Mouse (Mus musculus): ENCODE data around the gene Nr3c2.

Nr3c2 gene

GRCm38 (mm10) chr8:77169320-77169719 is 270.1 kb downstream of the Nr3c2 start:
- intact Hi-C loops (cut with DNase I) = no loop called here

DNA sequence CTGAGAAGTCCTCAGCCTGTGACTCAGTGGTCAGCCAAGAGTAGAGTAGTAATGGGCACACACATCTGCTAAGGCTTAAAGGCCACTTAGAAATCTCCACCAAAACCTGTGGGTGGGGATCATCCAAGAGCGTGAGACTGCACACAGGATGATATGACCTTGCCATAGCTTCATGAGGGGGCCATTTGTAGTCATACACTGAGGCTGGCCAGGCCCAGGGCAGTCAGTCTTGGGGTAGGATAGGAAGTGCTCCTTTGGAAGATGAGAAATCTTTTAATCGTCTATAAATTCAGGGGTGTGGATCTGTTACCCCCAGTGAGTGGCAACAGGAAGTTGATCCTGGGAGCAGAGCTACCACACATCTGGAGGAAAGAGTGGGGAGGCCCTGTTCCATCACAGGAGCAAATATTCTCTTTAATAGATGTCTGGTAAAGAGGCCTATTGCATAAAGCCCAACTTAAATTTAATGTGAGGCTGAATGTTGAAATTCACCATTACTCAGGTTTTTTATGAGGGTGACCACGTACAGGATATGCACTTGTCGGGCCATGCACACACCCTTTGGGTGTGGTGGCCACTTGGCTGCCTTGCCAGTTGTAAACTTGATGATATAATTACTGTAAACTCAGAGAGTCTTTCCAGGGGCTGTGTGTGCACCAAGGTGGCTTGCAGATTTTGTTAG is 270.7 kb downstream of the Nr3c2 start:
- intact Hi-C loops (cut with DNase I) = no loop called here

DNA sequence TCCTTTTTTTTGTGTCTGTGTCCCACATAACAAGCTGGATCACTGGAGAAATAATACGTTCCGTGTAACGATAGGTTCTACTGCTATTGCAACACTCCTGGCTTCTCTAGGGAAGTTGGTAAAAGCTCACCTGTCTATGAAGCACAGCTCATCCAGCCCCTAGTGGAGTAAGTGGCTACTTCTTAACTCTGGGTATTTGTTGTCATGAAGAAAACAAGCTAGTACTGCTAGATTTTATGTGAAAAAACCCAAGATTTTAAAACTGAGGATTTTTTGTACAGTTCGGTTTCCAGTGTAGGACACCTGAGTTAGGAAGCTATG is 271.2 kb downstream of the Nr3c2 start:
- intact Hi-C loops (cut with DNase I) = no loop called here

- intact Hi-C loops (cut with DNase I) = no loop called here
Measured at GRCm38 (mm10) chr8:77173075-77173657, 273.9 kb downstream of the Nr3c2 start.

- intact Hi-C loops (cut with DNase I) = no loop called here
Measured at GRCm38 (mm10) chr8:77173736-77174135, 274.5 kb downstream of the Nr3c2 start.

- intact Hi-C loops (cut with DNase I) = no loop called here
Measured at GRCm38 (mm10) chr8:77175471-77175870, 276.2 kb downstream of the Nr3c2 start.

DNA sequence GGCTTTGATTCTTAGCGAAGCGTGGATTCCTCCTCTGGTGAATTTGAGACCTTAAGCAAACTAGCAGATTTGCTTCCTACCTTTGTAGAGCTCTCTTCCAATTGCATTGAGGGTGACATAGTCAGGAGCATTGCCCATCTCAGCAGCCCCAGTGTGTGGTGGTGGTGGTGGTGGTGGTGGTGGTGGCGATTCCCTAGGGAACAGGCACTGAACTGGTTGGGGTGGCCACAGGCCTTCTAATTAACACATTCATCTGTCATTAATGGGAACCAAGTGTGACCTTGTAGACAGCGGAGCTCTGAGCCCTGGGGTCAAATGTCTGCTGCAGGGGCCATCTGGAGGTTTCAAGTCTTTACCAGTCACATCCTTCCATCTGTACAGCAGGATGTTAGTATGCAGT is 277.1 kb downstream of the Nr3c2 start:
- intact Hi-C loops (cut with DNase I) = no loop called here

DNA sequence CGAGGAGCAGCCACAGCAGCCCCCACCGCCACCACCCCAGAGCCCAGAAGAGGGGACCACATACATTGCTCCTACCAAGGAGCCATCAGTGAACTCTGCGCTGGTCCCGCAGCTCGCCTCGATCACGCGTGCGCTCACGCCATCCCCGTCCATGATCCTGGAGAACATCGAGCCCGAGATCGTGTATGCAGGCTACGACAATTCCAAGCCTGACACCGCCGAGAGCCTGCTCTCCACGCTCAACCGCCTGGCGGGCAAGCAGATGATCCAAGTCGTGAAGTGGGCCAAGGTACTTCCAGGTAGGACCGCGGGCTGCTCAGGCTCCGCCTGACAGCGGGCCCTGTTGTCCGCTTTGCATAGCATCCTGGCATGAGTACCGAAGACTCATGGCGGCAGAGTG is 286.6 kb downstream of the Nr3c2 start:
- intact Hi-C loops (cut with DNase I) = no loop called here

DNA sequence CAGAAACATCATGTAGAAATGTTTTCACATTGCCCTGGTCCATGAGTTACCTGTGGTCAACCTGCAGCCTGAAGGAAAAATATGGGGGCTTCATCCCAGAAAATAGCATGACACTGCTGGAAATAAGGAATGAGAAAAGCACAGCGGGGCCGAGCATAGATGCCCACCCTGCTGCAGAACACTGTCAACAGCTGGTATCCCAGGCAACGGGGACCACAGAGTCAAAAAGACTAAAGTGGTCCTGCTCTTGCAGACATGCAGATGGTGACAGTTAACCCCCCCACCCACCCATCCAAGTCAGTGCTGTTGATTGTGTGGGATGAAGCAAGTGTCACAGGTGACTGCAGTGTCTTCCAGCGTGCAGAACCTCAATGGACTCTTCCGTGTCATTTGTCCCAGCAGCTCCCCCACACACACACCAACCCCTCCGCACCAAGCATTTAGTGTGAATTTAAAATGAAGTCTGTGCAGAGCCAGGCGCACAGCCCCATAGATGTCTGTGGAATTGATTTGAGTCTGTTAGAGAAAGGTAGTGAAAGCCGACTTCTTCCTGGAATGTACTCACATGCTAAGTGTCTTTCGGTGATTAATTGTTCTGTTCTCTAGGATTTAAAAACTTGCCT is 287.8 kb downstream of the Nr3c2 start:
- intact Hi-C loops (cut with DNase I) = no loop called here

DNA sequence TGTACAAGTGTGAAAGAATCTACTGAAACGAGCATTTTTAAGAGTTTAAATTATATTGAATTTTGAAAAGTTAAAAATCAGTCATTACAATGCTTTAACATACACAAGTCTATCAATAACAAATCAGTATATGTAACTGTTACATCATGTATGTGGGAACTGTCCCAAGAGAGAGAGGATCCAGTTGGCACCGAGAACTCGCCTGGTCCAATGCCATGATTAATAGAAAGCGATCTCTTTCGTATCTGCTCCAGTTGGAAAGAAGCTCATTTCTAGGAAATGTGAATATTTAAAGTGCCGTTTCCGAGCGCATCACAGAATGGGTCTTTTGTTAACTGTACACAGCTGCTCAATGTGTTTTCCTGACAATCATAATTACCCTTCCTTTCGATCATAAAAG is 288.5 kb downstream of the Nr3c2 start:
- intact Hi-C loops (cut with DNase I) = no loop called here

- intact Hi-C loops (cut with DNase I) = no loop called here
Measured at GRCm38 (mm10) chr8:77188298-77188697, 289.1 kb downstream of the Nr3c2 start.

DNA sequence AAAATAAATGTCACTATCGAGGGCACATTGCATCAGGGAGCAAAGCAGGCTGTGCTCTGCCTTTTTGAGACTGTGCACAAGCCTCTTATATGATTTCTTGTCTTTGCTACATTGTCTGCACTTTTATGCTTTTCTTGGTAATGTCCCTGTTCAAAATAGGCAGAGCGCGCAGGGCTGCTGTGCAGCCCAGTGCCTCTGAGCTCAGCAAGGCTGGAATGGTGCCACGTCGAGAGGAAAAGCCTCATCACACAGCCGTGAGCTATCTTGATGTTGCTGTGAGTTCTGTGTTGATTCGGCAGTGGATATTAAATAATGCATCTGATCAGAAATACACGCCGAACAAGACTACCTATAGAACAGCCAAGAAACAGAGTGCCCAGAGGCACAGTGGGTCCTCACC is 290.1 kb downstream of the Nr3c2 start:
- intact Hi-C loops (cut with DNase I) = no loop called here

DNA sequence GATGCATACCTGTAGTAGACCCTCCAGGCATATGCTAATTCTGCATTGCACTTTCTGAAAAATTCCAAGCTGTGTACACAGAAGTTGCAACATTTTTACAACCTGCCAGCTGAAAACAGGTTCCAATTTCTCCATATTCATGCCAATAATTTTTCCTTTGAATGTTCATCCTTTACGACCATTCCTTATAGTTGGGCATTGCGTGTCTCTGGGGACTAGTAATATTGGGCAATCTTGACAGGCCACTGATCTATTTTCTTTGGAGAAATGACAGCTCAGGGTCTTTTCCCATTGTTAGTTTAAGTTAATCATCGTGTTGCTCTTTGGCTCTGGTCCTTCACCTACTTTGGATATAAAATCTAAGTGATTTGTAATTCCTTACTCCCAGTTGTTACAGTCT is 291.2 kb downstream of the Nr3c2 start:
- intact Hi-C loops (cut with DNase I) = no loop called here

GRCm38 (mm10) chr8:77209297-77209696 is 310.1 kb downstream of the Nr3c2 start:
- intact Hi-C loops (cut with DNase I) = no loop called here

- intact Hi-C loops (cut with DNase I) = no loop called here
Measured at GRCm38 (mm10) chr8:77213893-77214464, 314.7 kb downstream of the Nr3c2 start.

GRCm38 (mm10) chr8:77214665-77215064 is 315.4 kb downstream of the Nr3c2 start:
- intact Hi-C loops (cut with DNase I) = no loop called here

DNA sequence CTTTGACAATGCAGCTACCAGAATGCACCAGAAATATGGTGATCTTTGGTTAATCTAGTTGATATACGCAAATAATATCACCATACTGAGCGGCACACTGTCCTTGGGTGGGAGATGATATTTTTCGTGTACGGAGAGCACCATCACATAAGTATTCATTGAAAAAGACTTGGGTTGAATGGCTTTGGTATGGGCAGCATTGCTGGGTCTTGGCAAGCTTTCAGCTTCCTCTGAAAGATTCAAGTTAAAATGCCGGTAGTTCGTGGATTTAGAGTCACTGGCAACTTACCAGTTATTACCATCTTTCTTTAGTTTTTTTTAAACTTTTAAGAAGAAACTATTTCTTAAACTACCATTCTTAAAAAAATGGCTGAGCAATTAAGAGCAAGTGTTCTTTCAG is 315.9 kb downstream of the Nr3c2 start:
- intact Hi-C loops (cut with DNase I) = no loop called here

DNA sequence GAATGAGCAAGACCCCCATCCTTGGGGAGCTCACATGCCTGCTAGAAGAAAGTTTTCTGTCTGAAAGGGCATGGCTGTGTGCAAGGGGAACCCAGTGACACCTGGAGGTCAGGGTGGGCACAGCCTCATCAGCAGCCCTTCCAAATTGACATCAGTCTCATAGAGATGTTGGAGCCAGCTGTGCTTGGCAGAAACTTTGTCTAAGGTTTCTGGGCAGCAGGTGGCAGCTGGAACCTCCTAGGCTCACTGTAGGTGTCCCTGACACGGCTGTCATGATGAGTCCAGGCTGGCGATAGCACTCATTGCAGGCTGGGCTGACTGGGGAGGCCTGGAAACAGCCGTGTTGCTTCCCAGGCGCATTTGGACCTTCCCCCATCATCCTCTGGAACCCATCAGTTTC is 323.9 kb downstream of the Nr3c2 start:
- intact Hi-C loops (cut with DNase I) = no loop called here

DNA sequence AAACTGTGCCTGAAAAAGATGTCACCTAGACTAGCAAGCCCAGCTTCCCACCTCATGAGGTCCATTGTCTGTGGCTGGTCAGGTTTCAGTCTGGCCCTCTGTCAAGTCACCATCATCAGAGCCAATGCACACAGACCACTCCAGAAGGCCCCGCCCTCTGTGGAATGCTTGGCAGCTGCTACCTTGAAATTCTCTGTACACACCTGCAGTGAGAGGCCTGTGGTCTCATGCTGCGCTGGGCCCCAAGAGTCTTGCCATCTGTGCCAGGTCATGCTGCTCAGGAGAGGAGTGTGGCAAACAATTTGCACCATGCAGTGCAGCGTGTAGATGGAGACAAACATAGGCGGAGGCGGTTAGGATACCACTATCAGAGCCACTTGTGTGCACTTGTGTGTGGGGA is 328.5 kb downstream of the Nr3c2 start:
- intact Hi-C loops (cut with DNase I) = no loop called here

GRCm38 (mm10) chr8:77228688-77229087 is 329.4 kb downstream of the Nr3c2 start:
- intact Hi-C loops (cut with DNase I) = no loop called here

DNA sequence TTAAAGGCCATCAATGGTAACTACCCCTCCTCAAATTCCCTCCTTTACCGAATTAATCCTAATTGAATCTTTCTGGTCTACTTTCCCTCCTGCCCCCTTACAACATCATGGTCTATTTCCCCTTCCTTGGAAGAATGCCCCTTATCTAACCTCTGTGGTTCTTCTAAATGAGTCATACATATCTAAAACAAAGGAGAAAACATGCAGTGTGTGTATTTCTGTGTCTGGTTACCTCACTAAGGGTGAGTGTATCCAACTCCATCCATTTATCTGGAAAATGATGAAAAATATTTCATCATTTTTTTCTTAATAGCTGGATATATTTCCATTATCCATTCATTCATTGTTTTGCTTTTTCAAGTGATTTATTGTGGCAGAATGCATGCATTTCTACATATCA is 332.0 kb downstream of the Nr3c2 start:
- intact Hi-C loops (cut with DNase I) = no loop called here

DNA sequence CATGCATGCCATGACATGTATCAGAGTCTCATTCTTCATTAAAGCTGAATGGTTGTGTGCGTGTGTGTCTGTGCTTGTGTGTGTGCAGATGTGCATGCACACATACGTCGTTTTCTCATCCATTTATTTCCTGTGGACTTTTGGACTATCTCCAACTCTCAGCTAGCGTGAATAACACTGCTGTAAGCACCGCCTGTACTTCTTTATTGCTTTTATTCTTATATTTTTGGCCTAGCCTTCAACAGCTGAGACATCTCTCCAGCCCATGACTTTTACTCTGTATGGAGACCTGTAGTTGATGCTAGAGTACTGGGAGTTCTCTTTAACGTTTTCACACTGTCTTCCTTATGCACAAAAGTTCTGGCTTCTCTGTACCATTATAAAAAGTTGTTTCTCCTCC is 332.6 kb downstream of the Nr3c2 start:
- intact Hi-C loops (cut with DNase I) = no loop called here

GRCm38 (mm10) chr8:77232411-77232810 is 333.2 kb downstream of the Nr3c2 start:
- intact Hi-C loops (cut with DNase I) = no loop called here

Measured in adrenal gland (tissue).